In the genomic region with DNA sequence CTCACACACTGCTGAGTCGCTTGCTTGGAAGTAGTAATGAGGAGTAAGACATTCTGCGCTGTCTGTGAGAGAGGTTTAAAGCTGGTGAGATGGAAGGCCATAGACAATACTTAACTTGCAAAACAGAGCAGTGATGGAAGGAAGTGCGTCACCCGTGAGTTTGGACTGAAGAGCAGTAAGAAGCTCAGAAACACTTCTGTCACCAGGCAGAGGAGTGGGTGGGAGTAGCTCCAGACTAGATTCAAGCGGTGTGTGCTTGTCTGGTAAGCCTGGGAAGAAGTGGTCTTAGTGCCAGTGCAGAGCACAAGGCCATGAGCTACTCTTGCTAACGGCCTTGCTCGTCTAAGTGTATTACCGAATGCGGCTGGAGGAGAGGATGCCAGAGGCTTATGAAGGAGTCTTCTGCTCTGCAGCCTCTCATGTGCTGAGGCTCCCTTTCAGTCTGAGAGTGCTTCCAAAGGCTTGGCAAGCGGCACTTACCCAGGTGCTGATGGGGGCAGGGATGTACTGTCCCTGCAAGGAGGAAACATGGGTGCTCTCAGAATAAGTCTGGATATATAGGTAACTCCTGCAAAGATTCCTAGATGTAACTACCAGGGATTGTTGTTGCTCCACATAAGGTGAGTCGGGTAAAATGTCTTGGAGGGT, we compare ENCODE assay signal across 14 mouse cellular contexts. TPM values are rescaled to one million over a fixed set of nuclear protein-coding genes. Genes with fewer than 3 reads are reported as not detected.
DNase-seq lines count a peak whose midpoint lies in the region; ATAC-seq lines count a peak whose summit lies in the region.
"Had no signal": no experiment of that assay in that cellular context is flagged by ENCODE, and none has a peak within 500 bp of the region (broad histone marks: within the 10 kb centered on the region; RNA-seq: fewer than 3 reads in every experiment).

No protein-coding gene starts in this region.

- no peak for DNase-seq in frontal cortex, postnatal 10 days (ENCODE audit: low spot score in 2 of 2)
- peak; percentile 52 to 58 for DNase-seq in left cerebral cortex, adult 18-20 months (ENCODE audit: low spot score in 2 of 2)
- DNase-seq in left cerebral cortex, adult 11 months (ENCODE audit: low spot score) = no peak
- DNase-seq in cerebellum, adult 9-10 months = peak; percentile 79
- peak; percentile 62 to 65 for DNase-seq in left cerebral cortex, postnatal 36 days (ENCODE audit: low spot score in 2 of 2)
- DNase-seq in adrenal gland, adult 18-20 months (ENCODE audit: low spot score in 2 of 2) = no peak
- no peak for DNase-seq in testis, postnatal 14 days (ENCODE audit: low spot score)
- DNase-seq: adrenal gland, postnatal 25 days; heart, adult 18-20 months; lung, adult 2 months; midbrain, embryonic 14.5 days had no signal

- peak; percentile 90 for ATAC-seq in frontal cortex, adult (ENCODE audit: low TSS enrichment)
- ATAC-seq: forebrain, embryonic 16.5 days; intestine, embryonic 15.5 days had no signal

- intact Hi-C loops in left cerebral cortex, postnatal 36 days (cut with DNase I) = no loop called here

RNA-seq across cellular contexts. Expression of a gene that starts 27.8 kb away (rescaled TPM):
- 10 to 100 TPM; 88.4 to 88.7 TPM for total RNA-seq in left cerebral cortex, adult 18-20 months (2021)
- total RNA-seq in left cerebral cortex, postnatal 36 days (2021) = 10 to 100 TPM; 72.6 to 72.8 TPM
- total RNA-seq in adrenal gland, adult 18-20 months (2021) = 10 to 100 TPM; 37.2 to 52.7 TPM

RNA-seq across cellular contexts. Expression of a gene that starts 28.6 kb away (rescaled TPM):
- 10 to 100 TPM; 37.9 to 41.2 TPM for total RNA-seq in left cerebral cortex, adult 18-20 months (2021)
- total RNA-seq in left cerebral cortex, postnatal 36 days (2021) = 10 to 100 TPM; 31.1 to 39.7 TPM
- 10 to 100 TPM; 24.4 to 27.2 TPM for total RNA-seq in adrenal gland, adult 18-20 months (2021)

Comparison
In these comparisons a context has a peak if more than half of its experiments do, and no peak if none do; other contexts are left out.
1. DNase-seq: peak in left cerebral cortex, adult 18-20 months (2 of 2), cerebellum, adult 9-10 months (single experiment) and left cerebral cortex, postnatal 36 days (2 of 2); none in frontal cortex, postnatal 10 days (0 of 2), left cerebral cortex, adult 11 months (single experiment), adrenal gland, adult 18-20 months (0 of 2) and testis, postnatal 14 days (single experiment).